Mouse (Mus musculus) stomach, embryonic 14.5 days (tissue): ENCODE results near the gene Trim63. TPM values are rescaled to one million over a fixed set of nuclear protein-coding genes. Genes with fewer than 3 reads are reported as not detected.

Experiments
- ATAC-seq: fragments of 200-750 bp; cut with Nextera tagmentation; 2 replicates; pipeline ENCODE4 v1.8.0; 2017; ENCODE audit warnings: low read depth, moderate TSS enrichment; ENCODE audit not compliant: insufficient number of reproducible peaks, insufficient read depth, low FRiP score
- H3K27ac ChIP-seq: fragments of 300-500 bp; sonication (generic); 2 replicates; pipeline ENCODE4 v1.5.1; 2014; ENCODE audit warnings: mild to moderate bottlenecking, low read length, moderate library complexity, mixed read lengths
- H3K27me3 ChIP-seq: fragments of 300-500 bp; sonication (generic); 2 replicates; pipeline ENCODE4 v1.6.1; 2014; ENCODE audit warnings: low read length, control low read depth, mixed read lengths; ENCODE audit not compliant: control insufficient read depth, insufficient read depth
- H3K36me3 ChIP-seq: fragments of 300-500 bp; sonication (generic); 2 replicates; pipeline ENCODE4 v1.6.1; 2014; ENCODE audit warnings: mild to moderate bottlenecking, control low read depth, low read length, moderate library complexity, mixed read lengths; ENCODE audit not compliant: control insufficient read depth, insufficient read depth
- H3K4me1 ChIP-seq: fragments of 300-500 bp; sonication (generic); 2 replicates; pipeline ENCODE4 v1.6.1; 2014; ENCODE audit warnings: low read length, control low read depth, mixed read lengths; ENCODE audit not compliant: control insufficient read depth, insufficient read depth
- H3K4me2 ChIP-seq: fragments of 300-500 bp; sonication (generic); replicated peaks from 2 replicates; pipeline ENCODE4 v1.6.1; 2014; ENCODE audit warnings: low read depth, low read length, control low read depth
- H3K4me3 ChIP-seq: fragments of 300-500 bp; sonication (generic); 2 replicates; pipeline ENCODE4 v1.5.1; 2014; ENCODE audit warnings: low read depth, low read length, control low read depth
- H3K9ac ChIP-seq: fragments of 300-500 bp; sonication (generic); replicated peaks from 2 replicates; pipeline ENCODE4 v1.6.1; 2014; ENCODE audit warnings: low read depth, mild to moderate bottlenecking, control low read depth, low read length, moderate library complexity, mixed read lengths
- H3K9me3 ChIP-seq: fragments of 300-500 bp; sonication (generic); 2 replicates; pipeline ENCODE4 v1.6.1; 2016; ENCODE audit warnings: low read depth, low read length, control low read depth; ENCODE audit not compliant: control insufficient read depth
- WGBS: fragments of 180-500 bp; shearing (Covaris S2); extraction: QIAGEN DNeasy Blood & Tissue Kit; methylation state at CpG from one replicate; pipeline ENCODE4 v1.1.7; 2014; 5-methylcytosine and 5-hydroxymethylcytosine counted together
- polyA plus RNA-seq: library from polyadenylated mRNA; unstranded; fragments of >200 nt; fragmentation: Nextera tagmentation; extraction: Ambion mirVana; gene quantifications from 2 replicates; pipeline ENCODE4 v1.2.1, GENCODE M21; 2014

The Trim63 gene
- polyA plus RNA-seq, 1 experiment from 2014 or later: not detected

DNA sequence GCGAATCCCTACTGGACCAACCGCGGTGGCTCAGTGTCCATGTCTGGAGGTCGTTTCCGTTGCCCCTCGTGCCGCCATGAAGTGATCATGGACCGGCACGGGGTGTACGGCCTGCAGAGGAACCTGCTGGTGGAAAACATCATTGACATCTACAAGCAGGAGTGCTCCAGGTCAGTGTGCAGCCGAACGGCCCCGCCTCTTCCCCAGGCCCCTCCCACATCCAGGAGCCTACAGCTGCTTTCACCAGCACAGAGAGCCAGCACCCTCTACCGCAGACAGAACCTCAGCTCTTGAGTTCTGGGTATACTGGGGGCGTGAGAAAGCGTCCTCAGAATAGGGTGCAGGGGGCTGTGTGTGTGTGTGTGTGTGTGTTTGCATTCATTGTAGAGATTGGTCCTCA is 1.5 kb downstream of the Trim63 start:
- 0 out of 2 replicates have a peak, but pooled peaks have one; percentile 37 for ATAC-seq

GRCm38 (mm10) chr4:134319074-134319473 is 4.2 kb downstream of the Trim63 start:
- ATAC-seq: no peak
- no peaks in the 10 kb centered on the region for H3K4me1 ChIP-seq
- H3K9ac ChIP-seq: no peak overlapping the region
- H3K27me3 ChIP-seq: no peaks in the 10 kb centered on the region
- no peak overlapping the region for H3K4me3 ChIP-seq
- no peaks in the 10 kb centered on the region for H3K9me3 ChIP-seq
- no peak overlapping the region for H3K4me2 ChIP-seq
- H3K27ac ChIP-seq: no peak overlapping the region
- 87% methylated on average over 5 of the region's 5 CpGs for WGBS
- no peaks in the 10 kb centered on the region for H3K36me3 ChIP-seq

More for the DNA sequence above, 1.5 kb downstream of the Trim63 start:
- 54% methylated on average over 16 of the region's 16 CpGs for WGBS
- Histone ChIP-seq H3K4me1 (no peaks in the 10 kb centered on the region), H3K4me2 (no peak overlapping the region), H3K36me3 (no peaks in the 10 kb centered on the region), H3K9me3 (peaks cover 4% of the 10 kb centered on the region; the same call in 1 of the 2 replicates), H3K27ac (no peak overlapping the region), H3K9ac (no peak overlapping the region), H3K4me3 (no peak overlapping the region), H3K27me3 (no peaks in the 10 kb centered on the region)

GRCm38 (mm10) chr4:134319674-134320073 is 4.8 kb downstream of the Trim63 start:
- no peak for ATAC-seq
- H3K9me3 ChIP-seq: no peaks in the 10 kb centered on the region
- H3K36me3 ChIP-seq: no peaks in the 10 kb centered on the region
- no peaks in the 10 kb centered on the region for H3K27me3 ChIP-seq
- no peak overlapping the region for H3K4me2 ChIP-seq
- no peak overlapping the region for H3K27ac ChIP-seq
- H3K4me3 ChIP-seq: no peak overlapping the region
- H3K4me1 ChIP-seq: no peaks in the 10 kb centered on the region
- no peak overlapping the region for H3K9ac ChIP-seq
- 74% methylated on average over 5 of the region's 5 CpGs for WGBS

DNA sequence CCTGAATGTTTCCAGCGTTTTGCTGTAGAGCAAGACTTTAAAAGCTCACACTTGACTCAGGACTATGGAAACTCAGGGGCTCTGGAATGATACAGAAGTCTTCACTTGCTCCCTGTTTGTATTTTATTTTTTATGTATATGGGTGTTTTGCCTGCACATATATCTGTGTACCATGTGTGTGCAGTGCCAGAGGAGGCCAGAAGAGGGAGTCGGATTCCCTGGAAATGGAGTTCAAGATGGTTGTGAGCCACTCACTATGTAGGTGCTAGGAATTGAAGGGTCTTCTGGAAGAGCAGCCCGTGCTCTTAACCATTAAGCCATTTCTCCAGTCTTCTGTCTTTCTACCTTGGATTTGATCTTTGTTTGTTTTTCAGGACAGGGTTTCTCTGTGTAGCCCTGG is 6.6 kb downstream of the Trim63 start:
- ATAC-seq: no peak
- Histone ChIP-seq H3K27me3 (no peaks in the 10 kb centered on the region), H3K4me1 (no peaks in the 10 kb centered on the region), H3K9me3 (no peaks in the 10 kb centered on the region), H3K9ac (no peak overlapping the region), H3K4me3 (no peak overlapping the region), H3K4me2 (no peak overlapping the region), H3K36me3 (no peaks in the 10 kb centered on the region), H3K27ac (no peak overlapping the region)
- 57% methylated on average over 3 of the region's 3 CpGs for WGBS

DNA sequence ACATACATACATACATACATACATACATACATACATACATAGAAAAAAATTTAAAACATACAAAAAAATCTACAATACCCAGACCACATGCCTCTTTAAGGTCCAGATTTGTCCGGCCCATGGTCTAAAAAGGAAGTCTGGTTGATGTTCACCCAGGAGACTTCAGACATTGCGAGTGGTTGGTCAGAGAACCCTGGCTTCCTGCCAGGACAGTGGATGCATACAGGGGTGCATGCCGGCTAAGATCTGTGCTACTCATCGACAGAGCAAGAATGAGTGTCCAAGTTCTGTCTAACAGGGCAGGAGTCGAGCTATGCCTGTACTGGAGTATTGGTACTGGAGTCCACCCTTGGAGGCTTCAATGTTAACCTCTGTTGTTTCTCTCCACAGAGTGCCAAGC is 9.7 kb downstream of the Trim63 start:
- Histone ChIP-seq H3K4me3 (no peak overlapping the region), H3K4me2 (no peak overlapping the region), H3K27me3 (no peaks in the 10 kb centered on the region), H3K9me3 (no peaks in the 10 kb centered on the region), H3K36me3 (no peaks in the 10 kb centered on the region), H3K9ac (no peak overlapping the region), H3K27ac (no peak overlapping the region), H3K4me1 (no peaks in the 10 kb centered on the region)
- WGBS: 60% methylated on average over 5 of the region's 5 CpGs
- ATAC-seq: no peak

GRCm38 (mm10) chr4:134326859-134327530 is 12.1 kb downstream of the Trim63 start:
- no peaks in the 10 kb centered on the region for H3K4me1 ChIP-seq
- no peaks in the 10 kb centered on the region for H3K36me3 ChIP-seq
- H3K27ac ChIP-seq: no peak overlapping the region
- ATAC-seq: no peak
- H3K9ac ChIP-seq: no peak overlapping the region
- WGBS: 48% methylated on average over 5 of the region's 5 CpGs
- no peak overlapping the region for H3K4me3 ChIP-seq
- H3K9me3 ChIP-seq: no peaks in the 10 kb centered on the region
- H3K4me2 ChIP-seq: no peak overlapping the region
- no peaks in the 10 kb centered on the region for H3K27me3 ChIP-seq

- no peak for ATAC-seq
- Histone ChIP-seq H3K36me3 (no peaks in the 10 kb centered on the region), H3K4me1 (no peaks in the 10 kb centered on the region), H3K4me3 (no peak overlapping the region), H3K4me2 (no peak overlapping the region), H3K9me3 (no peaks in the 10 kb centered on the region), H3K9ac (no peak overlapping the region), H3K27me3 (no peaks in the 10 kb centered on the region), H3K27ac (no peak overlapping the region)
- WGBS: 56% methylated on average over 8 of the region's 8 CpGs
Observed at GRCm38 (mm10) chr4:134328151-134328550, 13.2 kb downstream of the Trim63 start.

DNA sequence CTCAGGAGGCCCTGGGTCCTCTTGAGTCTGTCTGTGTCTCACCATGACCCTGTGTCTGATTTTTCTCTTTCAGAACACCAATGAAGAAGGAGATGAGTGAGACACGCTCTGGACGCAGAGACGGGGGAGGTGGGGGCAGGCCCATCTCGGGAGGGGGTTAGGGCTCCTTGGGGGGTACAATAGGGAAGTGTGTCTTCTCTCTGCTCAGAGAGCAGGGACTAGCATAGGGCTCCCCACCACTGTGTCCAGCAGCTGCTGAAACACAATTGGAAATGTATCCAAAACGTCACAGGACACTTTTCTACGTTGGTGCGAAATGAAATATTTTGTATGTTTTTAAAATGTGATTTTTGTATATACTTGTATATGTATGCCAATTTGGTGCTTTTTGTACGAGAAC is 13.9 kb downstream of the Trim63 start:
- Histone ChIP-seq H3K9me3 (no peaks in the 10 kb centered on the region), H3K4me2 (no peak overlapping the region), H3K27ac (no peak overlapping the region), H3K27me3 (no peaks in the 10 kb centered on the region), H3K4me1 (no peaks in the 10 kb centered on the region), H3K9ac (no peak overlapping the region), H3K4me3 (no peak overlapping the region), H3K36me3 (no peaks in the 10 kb centered on the region)
- 85% methylated on average over 8 of the region's 8 CpGs for WGBS
- ATAC-seq: no peak

- H3K9ac ChIP-seq: no peak overlapping the region
- H3K27ac ChIP-seq: no peak overlapping the region
- no peak overlapping the region for H3K4me3 ChIP-seq
- WGBS: 65% methylated on average over 5 of the region's 5 CpGs
- ATAC-seq: no peak
- no peaks in the 10 kb centered on the region for H3K9me3 ChIP-seq
- H3K4me2 ChIP-seq: no peak overlapping the region
- no peaks in the 10 kb centered on the region for H3K4me1 ChIP-seq
- no peaks in the 10 kb centered on the region for H3K27me3 ChIP-seq
- H3K36me3 ChIP-seq: no peaks in the 10 kb centered on the region
Observed at GRCm38 (mm10) chr4:134330281-134330680, 15.4 kb downstream of the Trim63 start.
